22 mouse cellular contexts compared by ENCODE assay signal in the genomic region with DNA sequence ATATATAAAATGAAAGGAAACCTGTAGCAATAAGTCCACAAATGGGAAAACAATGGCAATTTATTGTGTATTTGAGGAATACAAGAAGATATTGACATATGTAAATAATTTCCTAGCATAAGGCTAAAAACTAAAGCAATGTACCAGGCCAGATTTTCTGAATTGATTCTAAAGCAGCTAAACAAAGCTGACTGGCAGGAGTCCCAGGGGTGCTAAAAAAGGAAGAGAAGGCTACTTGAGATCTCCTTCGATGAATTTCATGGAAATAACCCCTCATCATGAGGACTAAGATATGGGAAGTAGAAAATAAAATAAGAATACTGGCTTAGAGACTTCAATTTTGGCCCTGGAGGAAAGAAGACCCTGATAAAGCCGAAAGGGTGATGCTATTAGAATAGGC.
DNase-seq lines count a peak whose midpoint lies in the region; ATAC-seq and TF ChIP-seq lines count a peak whose summit lies in the region.
"Had no signal": no experiment of that assay in that cellular context is flagged by ENCODE, and none has a peak within 500 bp of the region (broad histone marks: within the 10 kb centered on the region; RNA-seq: fewer than 3 reads in every experiment).

No protein-coding gene starts in this region.

- H3K9ac ChIP-seq in forebrain, postnatal 0 days: no peak overlapping the region
- H3K9ac ChIP-seq: embryonic facial prominence, embryonic 12.5 days; embryonic facial prominence, embryonic 15.5 days; forebrain, embryonic 12.5 days; forebrain, embryonic 15.5 days; hindbrain, embryonic 12.5 days; hindbrain, embryonic 15.5 days had no signal

- TF ChIP-seq CTCF in forebrain, postnatal 0 days (IDR thresholded peaks at IDR 0.05; ENCODE audit: low read depth): no peak
- no peak for TF ChIP-seq CTCF in left cerebral cortex, adult 2 months (IDR thresholded peaks at IDR 0.05)

- no peak overlapping the region for H3K4me3 ChIP-seq in forebrain, postnatal 0 days (ENCODE audit: low read depth, low read length)
- no peak overlapping the region for H3K4me3 ChIP-seq in forebrain, embryonic 10.5 days
- no peak overlapping the region for H3K4me3 ChIP-seq in left cerebral cortex, adult 2 months
- H3K4me3 ChIP-seq: embryonic facial prominence, embryonic 12.5 days; embryonic facial prominence, embryonic 15.5 days; forebrain, embryonic 12.5 days; forebrain, embryonic 15.5 days; gastrocnemius, adult 2 months; hindbrain, embryonic 12.5 days; hindbrain, embryonic 15.5 days had no signal

- no peak for ATAC-seq in forebrain, postnatal 0 days
- ATAC-seq in activated CD4-positive, CD25-positive, alpha-beta regulatory T cell, adult 4 months: no peak
- ATAC-seq: forebrain, embryonic 15.5 days had no signal

- peak; percentile 11 for DNase-seq in forebrain, postnatal 0 days
- DNase-seq in forebrain, embryonic 10.5 days (ENCODE audit: extremely low spot score, low spot score): no peak
- DNase-seq in left cerebral cortex, postnatal 10 days (ENCODE audit: extremely low spot score in 1 of 2, low spot score in 2 of 2): peak; percentile 13 to 33
- no peak for DNase-seq in left cerebral cortex, adult 2 months (ENCODE audit: extremely low spot score in 1 of 2, low spot score in 2 of 2)
- DNase-seq in right cerebral cortex, postnatal 14 days: peak; percentile 7
- DNase-seq in right cerebral cortex, postnatal 36 days (ENCODE audit: low spot score in 2 of 2): no peak
- DNase-seq: adrenal gland, postnatal 10 days; adrenal gland, postnatal 36 days; cerebellum, adult 11 months; cerebellum, adult 2 months; cerebellum, adult 9-11 months; cerebellum, postnatal 25 days; gastrocnemius, adult 2 months; gastrocnemius, postnatal 14 days had no signal

- no peak overlapping the region for H3K4me2 ChIP-seq in forebrain, postnatal 0 days (ENCODE audit: low read depth)
- H3K4me2 ChIP-seq: embryonic facial prominence, embryonic 12.5 days; embryonic facial prominence, embryonic 15.5 days; forebrain, embryonic 12.5 days; forebrain, embryonic 15.5 days; heart, embryonic 11.5 days; hindbrain, embryonic 12.5 days; hindbrain, embryonic 15.5 days had no signal

- no peaks in the 10 kb centered on the region for H3K4me1 ChIP-seq in forebrain, postnatal 0 days (ENCODE audit: insufficient read depth)
- H3K4me1 ChIP-seq in forebrain, embryonic 10.5 days: no peaks in the 10 kb centered on the region
- H3K4me1 ChIP-seq: embryonic facial prominence, embryonic 12.5 days; embryonic facial prominence, embryonic 15.5 days; forebrain, embryonic 12.5 days; forebrain, embryonic 15.5 days; hindbrain, embryonic 12.5 days; hindbrain, embryonic 15.5 days had no signal

- no peaks in the 10 kb centered on the region for H3K36me3 ChIP-seq in forebrain, postnatal 0 days (ENCODE audit: insufficient read depth)
- H3K36me3 ChIP-seq in forebrain, embryonic 10.5 days (replicated peaks): no peaks in the 10 kb centered on the region
- H3K36me3 ChIP-seq: embryonic facial prominence, embryonic 12.5 days; embryonic facial prominence, embryonic 15.5 days; forebrain, embryonic 12.5 days; forebrain, embryonic 15.5 days; hindbrain, embryonic 12.5 days; hindbrain, embryonic 15.5 days had no signal

- no peak overlapping the region for H3K27ac ChIP-seq in forebrain, postnatal 0 days (ENCODE audit: low read depth, low read length)
- H3K27ac ChIP-seq in forebrain, embryonic 10.5 days: no peak overlapping the region
- no peak overlapping the region for H3K27ac ChIP-seq in left cerebral cortex, adult 2 months
- H3K27ac ChIP-seq: embryonic facial prominence, embryonic 12.5 days; embryonic facial prominence, embryonic 15.5 days; forebrain, embryonic 12.5 days; forebrain, embryonic 15.5 days; gastrocnemius, adult 2 months; hindbrain, embryonic 12.5 days; hindbrain, embryonic 15.5 days had no signal

- intact Hi-C loops in left cerebral cortex, postnatal 10 days (cut with DNase I): no loop called here
- intact Hi-C loops in left cerebral cortex, adult 2 months (cut with DNase I): no loop called here

- H3K9me3 ChIP-seq in forebrain, postnatal 0 days (ENCODE audit: low read length): no peaks in the 10 kb centered on the region
- H3K9me3 ChIP-seq in forebrain, embryonic 10.5 days: no peaks in the 10 kb centered on the region
- H3K9me3 ChIP-seq: embryonic facial prominence, embryonic 12.5 days; embryonic facial prominence, embryonic 15.5 days; forebrain, embryonic 12.5 days; forebrain, embryonic 15.5 days; hindbrain, embryonic 12.5 days; hindbrain, embryonic 15.5 days had no signal

- H3K27me3 ChIP-seq in forebrain, postnatal 0 days (ENCODE audit: insufficient read depth, low read length): no peaks in the 10 kb centered on the region
- H3K27me3 ChIP-seq in forebrain, embryonic 10.5 days (ENCODE audit: poor library complexity, severe bottlenecking): no peaks in the 10 kb centered on the region
- H3K27me3 ChIP-seq: embryonic facial prominence, embryonic 12.5 days; embryonic facial prominence, embryonic 15.5 days; forebrain, embryonic 12.5 days; forebrain, embryonic 15.5 days; hindbrain, embryonic 12.5 days; hindbrain, embryonic 15.5 days had no signal

- 67% methylated on average over 2 of the region's 2 CpGs for WGBS in forebrain, postnatal 0 days
- 85% methylated on average over 2 of the region's 2 CpGs for WGBS in forebrain, embryonic 10.5 days

Comparison
In these comparisons a context has a peak if more than half of its experiments do, and no peak if none do; other contexts are left out.
1. DNase-seq: peak in forebrain, postnatal 0 days (single experiment), left cerebral cortex, postnatal 10 days (2 of 2) and right cerebral cortex, postnatal 14 days (single experiment); none in forebrain, embryonic 10.5 days (single experiment), left cerebral cortex, adult 2 months (0 of 2) and right cerebral cortex, postnatal 36 days (0 of 2).